Mouse (Mus musculus) midbrain, embryonic 12.5 days (tissue): Measurements from ENCODE around the gene Ndrg2. TPM values are rescaled to one million over a fixed set of nuclear protein-coding genes. Genes with fewer than 3 reads are reported as not detected.
A peak's percentile ranks its signal among the peaks of the same experiment; 100 is the strongest.

Experiments used
- ATAC-seq: fragments of 200-750 bp; cut with Nextera tagmentation; 2 replicates; pipeline ENCODE4 v1.8.0; 2017; ENCODE audit warnings: low read depth, moderate TSS enrichment, moderate library complexity; ENCODE audit not compliant: low FRiP score
- H3K27ac ChIP-seq: fragments of 300-500 bp; sonication (generic); replicated peaks from 2 replicates; pipeline ENCODE4 v1.5.1; 2016; ENCODE audit warnings: mild to moderate bottlenecking
- H3K27me3 ChIP-seq: fragments of 300-500 bp; sonication (generic); 2 replicates; pipeline ENCODE4 v1.6.1; 2016; ENCODE audit warnings: mild to moderate bottlenecking
- H3K36me3 ChIP-seq: fragments of 300-500 bp; sonication (generic); 2 replicates; pipeline ENCODE4 v1.6.1; 2016
- H3K4me1 ChIP-seq: fragments of 300-500 bp; sonication (generic); 2 replicates; pipeline ENCODE4 v1.6.1; 2016
- H3K4me2 ChIP-seq: fragments of 300-500 bp; sonication (generic); replicated peaks from 2 replicates; pipeline ENCODE4 v1.6.1; 2016; ENCODE audit warnings: mild to moderate bottlenecking, moderate library complexity
- H3K4me3 ChIP-seq: fragments of 300-500 bp; sonication (generic); 2 replicates; pipeline ENCODE4 v1.5.1; 2016; ENCODE audit warnings: mild to moderate bottlenecking
- H3K9ac ChIP-seq: fragments of 300-500 bp; sonication (generic); replicated peaks from 2 replicates; pipeline ENCODE4 v1.6.1; 2016; ENCODE audit warnings: mild to moderate bottlenecking, moderate library complexity
- H3K9me3 ChIP-seq: fragments of 300-500 bp; sonication (generic); 2 replicates; pipeline ENCODE4 v1.6.1; 2016; ENCODE audit warnings: mild to moderate bottlenecking
- WGBS: fragments of 180-500 bp; shearing (Covaris S2); methylation state at CpG from one replicate; pipeline ENCODE4 v1.1.7; 2016; 5-methylcytosine and 5-hydroxymethylcytosine counted together
- polyA plus RNA-seq: library from polyadenylated mRNA; unstranded; fragments of >200 nt; fragmentation: Nextera tagmentation; extraction: Ambion mirVana; gene quantifications from 2 replicates; pipeline ENCODE4 v1.2.1, GENCODE M21; 2016

Gene Ndrg2
- polyA plus RNA-seq, 1 experiment from 2014 or later: 24.0 TPM

- Histone ChIP-seq H3K9me3 (no peaks in the 10 kb centered on the region), H3K27ac (no peak overlapping the region), H3K4me2 (no peak overlapping the region), H3K27me3 (peaks cover 46% of the 10 kb centered on the region), H3K36me3 (no peaks in the 10 kb centered on the region), H3K4me1 (peaks cover 25% of the 10 kb centered on the region), H3K4me3 (no peak overlapping the region), H3K9ac (no peak overlapping the region)
- WGBS: 92% methylated on average over 10 of the region's 10 CpGs
- ATAC-seq: no peak
These were observed 2.7 kb downstream of the Ndrg2 start for GRCm38 (mm10) chr14:51911301-51911700.

- Histone ChIP-seq H3K36me3 (no peaks in the 10 kb centered on the region), H3K27me3 (peaks cover 11% of the 10 kb centered on the region; the same call in 1 of the 2 replicates), H3K9me3 (no peaks in the 10 kb centered on the region), H3K27ac (no peak overlapping the region), H3K4me1 (no peaks in the 10 kb centered on the region), H3K4me3 (no peak overlapping the region), H3K4me2 (no peak overlapping the region), H3K9ac (no peak overlapping the region)
- 96% methylated on average over 11 of the region's 11 CpGs for WGBS
- ATAC-seq: no peak
These were observed 7.9 kb downstream of the Ndrg2 start for GRCm38 (mm10) chr14:51906102-51906501.

- Histone ChIP-seq H3K4me1 (no peaks in the 10 kb centered on the region), H3K4me3 (no peak overlapping the region), H3K36me3 (no peaks in the 10 kb centered on the region), H3K9ac (no peak overlapping the region), H3K27ac (no peak overlapping the region), H3K9me3 (no peaks in the 10 kb centered on the region), H3K27me3 (0 out of 2 replicates have a peak, but pooled peaks cover 3% of the 10 kb centered on the region), H3K4me2 (no peak overlapping the region)
- WGBS: 75% methylated on average over 7 of the region's 7 CpGs
- ATAC-seq: no peak
These were observed 9.3 kb downstream of the Ndrg2 start for GRCm38 (mm10) chr14:51904706-51905105.

GRCm38 (mm10) chr14:51903782-51904181 lies 10.2 kb downstream of the Ndrg2 start:
- ATAC-seq: 0 out of 2 replicates have a peak, but pooled peaks have one; percentile 17
- Histone ChIP-seq H3K4me1 (no peaks in the 10 kb centered on the region), H3K36me3 (no peaks in the 10 kb centered on the region), H3K4me2 (no peak overlapping the region), H3K9ac (no peak overlapping the region), H3K4me3 (no peak overlapping the region), H3K9me3 (no peaks in the 10 kb centered on the region), H3K27ac (no peak overlapping the region), H3K27me3 (0 out of 2 replicates have a peak, but pooled peaks cover 3% of the 10 kb centered on the region)
- 91% methylated on average over 9 of the region's 9 CpGs for WGBS

GRCm38 (mm10) chr14:51902806-51903710 lies 10.9 kb downstream of the Ndrg2 start:
- no peak overlapping the region for H3K27ac ChIP-seq
- peak; percentile 72 for ATAC-seq
- H3K4me1 ChIP-seq: no peaks in the 10 kb centered on the region
- 0 out of 2 replicates have a peak, but pooled peaks cover 3% of the 10 kb centered on the region for H3K27me3 ChIP-seq
- no peaks in the 10 kb centered on the region for H3K9me3 ChIP-seq
- 61% methylated on average over 9 of the region's 9 CpGs for WGBS
- no peak overlapping the region for H3K9ac ChIP-seq
- H3K4me3 ChIP-seq: no peak overlapping the region
- H3K36me3 ChIP-seq: no peaks in the 10 kb centered on the region
- H3K4me2 ChIP-seq: no peak overlapping the region

DNA sequence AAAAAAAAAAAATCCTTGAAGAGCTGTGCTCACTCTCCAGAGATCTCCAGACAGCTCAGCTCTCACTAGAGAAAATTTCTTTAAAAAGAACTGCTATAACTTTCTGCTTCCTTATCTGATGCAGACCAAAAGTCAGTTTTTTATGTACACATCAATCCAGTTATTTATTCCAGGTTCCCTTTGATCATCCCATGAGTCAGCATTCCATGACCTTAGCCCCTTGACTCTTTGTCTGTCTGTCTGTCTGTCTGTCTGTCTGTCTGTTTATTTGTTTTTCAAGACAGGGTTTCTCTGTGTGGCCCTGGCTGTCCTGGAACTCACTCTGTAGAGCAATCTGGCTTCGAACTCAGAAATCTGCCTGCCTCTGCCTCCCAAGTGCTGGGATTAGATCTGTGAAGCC lies 14.6 kb downstream of the Ndrg2 start:
- 94% methylated on average over 1 of the region's 1 CpGs for WGBS
- Histone ChIP-seq H3K36me3 (peaks cover 8% of the 10 kb centered on the region; the same call in 1 of the 2 replicates), H3K9ac (no peak overlapping the region), H3K27me3 (no peaks in the 10 kb centered on the region), H3K27ac (no peak overlapping the region), H3K9me3 (no peaks in the 10 kb centered on the region), H3K4me1 (no peaks in the 10 kb centered on the region), H3K4me2 (no peak overlapping the region), H3K4me3 (no peak overlapping the region)
- no peak for ATAC-seq

- WGBS: 82% methylated on average over 8 of the region's 8 CpGs
- ATAC-seq: no peak
- no peak overlapping the region for H3K9ac ChIP-seq
- peaks cover 24% of the 10 kb centered on the region for H3K36me3 ChIP-seq
- H3K4me2 ChIP-seq: no peak overlapping the region
- no peak overlapping the region for H3K4me3 ChIP-seq
- no peaks in the 10 kb centered on the region for H3K4me1 ChIP-seq
- H3K9me3 ChIP-seq: no peaks in the 10 kb centered on the region
- H3K27ac ChIP-seq: no peak overlapping the region
- no peaks in the 10 kb centered on the region for H3K27me3 ChIP-seq
These were observed 17.3 kb downstream of the Ndrg2 start for GRCm38 (mm10) chr14:51896539-51897170.

GRCm38 (mm10) chr14:51896019-51896418 lies 17.9 kb downstream of the Ndrg2 start:
- H3K9me3 ChIP-seq: no peaks in the 10 kb centered on the region
- H3K4me3 ChIP-seq: no peak overlapping the region
- H3K4me1 ChIP-seq: no peaks in the 10 kb centered on the region
- WGBS: 81% methylated on average over 6 of the region's 6 CpGs
- no peak overlapping the region for H3K9ac ChIP-seq
- H3K36me3 ChIP-seq: peaks cover 31% of the 10 kb centered on the region
- H3K27ac ChIP-seq: no peak overlapping the region
- no peaks in the 10 kb centered on the region for H3K27me3 ChIP-seq
- H3K4me2 ChIP-seq: no peak overlapping the region
- ATAC-seq: no peak

DNA sequence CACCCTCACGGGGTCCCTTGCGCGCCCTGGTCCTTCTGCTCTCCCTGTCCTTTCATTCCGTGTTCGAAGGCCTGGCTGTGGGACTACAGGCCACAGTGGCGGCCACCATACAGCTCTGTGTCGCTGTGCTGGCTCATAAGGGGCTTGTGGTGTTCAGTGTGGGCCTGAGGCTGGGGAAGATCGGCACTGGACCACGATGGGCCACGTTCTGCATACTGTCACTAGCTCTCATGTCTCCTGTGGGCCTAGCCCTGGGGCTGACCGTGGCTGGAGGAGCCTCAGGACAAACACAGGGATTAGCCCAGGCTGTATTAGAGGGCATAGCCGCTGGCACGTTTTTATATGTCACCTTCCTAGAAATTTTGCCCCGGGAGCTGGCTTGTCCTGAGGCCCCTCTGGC lies 18.9 kb downstream of the Ndrg2 start:
- H3K36me3 ChIP-seq: peaks cover 40% of the 10 kb centered on the region
- H3K4me2 ChIP-seq: no peak overlapping the region
- H3K27me3 ChIP-seq: no peaks in the 10 kb centered on the region
- no peak overlapping the region for H3K9ac ChIP-seq
- no peaks in the 10 kb centered on the region for H3K9me3 ChIP-seq
- H3K27ac ChIP-seq: no peak overlapping the region
- no peak overlapping the region for H3K4me3 ChIP-seq
- ATAC-seq: no peak
- H3K4me1 ChIP-seq: no peaks in the 10 kb centered on the region
- 77% methylated on average over 14 of the region's 14 CpGs for WGBS

DNA sequence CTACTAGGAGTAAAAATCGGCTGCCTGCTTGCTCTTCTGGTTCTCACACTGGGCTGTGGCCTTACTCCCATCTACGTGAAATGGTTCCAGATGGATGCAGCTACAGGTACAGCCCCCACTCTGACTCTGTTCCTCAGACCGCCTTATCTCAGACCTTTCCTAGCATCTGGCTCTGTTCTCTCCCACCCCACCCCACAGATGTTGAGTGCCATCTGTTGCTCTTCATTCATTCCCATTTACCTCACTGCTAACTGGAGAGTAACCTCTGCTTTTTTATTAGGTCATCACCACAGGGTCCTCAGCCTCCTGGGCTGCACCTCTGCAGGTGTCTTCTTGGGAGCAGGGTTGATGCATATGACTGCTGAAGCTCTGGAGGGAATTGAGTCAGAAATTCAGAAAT lies 20.1 kb downstream of the Ndrg2 start:
- WGBS: 66% methylated on average over 3 of the region's 3 CpGs
- H3K36me3 ChIP-seq: peaks cover 52% of the 10 kb centered on the region
- ATAC-seq: no peak

GRCm38 (mm10) chr14:51893094-51893794 lies 20.7 kb downstream of the Ndrg2 start:
- WGBS: 27% methylated on average over 10 of the region's 10 CpGs
- Histone ChIP-seq H3K36me3 (peaks cover 58% of the 10 kb centered on the region), H3K4me3 (no peak overlapping the region), H3K4me2 (no peak overlapping the region), H3K4me1 (no peaks in the 10 kb centered on the region), H3K9ac (no peak overlapping the region), H3K27ac (no peak overlapping the region), H3K9me3 (no peaks in the 10 kb centered on the region), H3K27me3 (no peaks in the 10 kb centered on the region)
- ATAC-seq: no peak

More for the DNA sequence above, 20.1 kb downstream of the Ndrg2 start:
- Histone ChIP-seq H3K4me1 (no peaks in the 10 kb centered on the region), H3K4me2 (no peak overlapping the region), H3K9ac (no peak overlapping the region), H3K27ac (no peak overlapping the region), H3K4me3 (no peak overlapping the region), H3K27me3 (no peaks in the 10 kb centered on the region), H3K9me3 (no peaks in the 10 kb centered on the region)
